Mouse (Mus musculus) embryonic fibroblast, embryonic 13.5 days (primary cell): ENCODE measurements at regions not wholly inside any gene's neighbourhood (a gene's known extent, or its start where the extent isn't known, plus 50 kb on each side); places are given as distances from the start of the nearest gene placed in this dataset.

Experiments used
- CTCF ChIP-seq: IDR thresholded peaks from 2 replicates; pipeline ENCODE4 v1.5.1; 2011; ENCODE audit warnings: mild to moderate bottlenecking, control low read depth, low read length, moderate library complexity, borderline replicate concordance; ENCODE audit not compliant: insufficient read depth
- POLR2A ChIP-seq: IDR thresholded peaks from 2 replicates; pipeline ENCODE4 v1.6.1; 2011; ENCODE audit warnings: low read depth, mild to moderate bottlenecking, control low read depth, low read length, moderate library complexity

GRCm38 (mm10) chr7:72499788-72500187 is 193.4 kb upstream of the Mctp2 start:
- TF ChIP-seq CTCF (no peak), POLR2A (no peak)
